Mouse (Mus musculus) embryonic fibroblast, embryonic 13.5 days (primary cell): ENCODE results near the gene Abcb4.

Experiments used
- CTCF ChIP-seq: IDR thresholded peaks from 2 replicates; pipeline ENCODE4 v1.5.1; 2011; ENCODE audit warnings: mild to moderate bottlenecking, control low read depth, low read length, moderate library complexity, borderline replicate concordance; ENCODE audit not compliant: insufficient read depth
- POLR2A ChIP-seq: IDR thresholded peaks from 2 replicates; pipeline ENCODE4 v1.6.1; 2011; ENCODE audit warnings: low read depth, mild to moderate bottlenecking, control low read depth, low read length, moderate library complexity

DNA sequence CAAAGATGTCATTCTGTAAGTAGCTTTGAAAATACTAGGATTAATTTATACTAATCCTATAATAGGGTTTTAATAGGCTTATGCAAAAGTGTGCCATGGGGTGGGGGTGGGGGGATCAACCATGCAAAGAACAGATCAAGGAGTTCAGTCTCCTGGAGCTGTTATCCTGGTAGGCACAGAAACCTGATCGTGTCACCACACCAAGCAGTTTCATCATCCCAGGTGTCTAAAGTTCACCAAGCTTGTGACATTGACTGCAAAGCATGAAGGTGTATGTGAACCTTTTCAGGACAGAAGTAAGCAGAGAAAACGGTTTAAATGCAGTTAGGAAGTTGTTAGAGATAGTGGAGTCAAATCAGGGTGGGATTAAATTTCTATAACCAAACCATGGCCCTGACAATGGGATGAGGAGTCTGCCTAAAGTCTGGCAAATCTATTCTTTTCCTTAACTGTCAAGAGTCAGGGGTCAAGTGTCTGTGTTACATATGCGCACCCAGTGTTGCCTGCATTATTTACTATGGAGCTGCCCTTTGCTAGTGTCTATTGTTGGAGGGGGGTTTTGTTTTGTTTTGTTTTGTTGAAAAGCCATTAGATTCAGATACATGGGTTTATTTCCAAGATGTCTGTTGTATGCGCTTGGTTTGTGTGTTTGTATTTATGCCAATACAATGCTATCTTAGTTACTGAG, 54.0 kb downstream of the Abcb4 start:
- TF ChIP-seq CTCF (no peak), POLR2A (no peak)
